Mouse (Mus musculus): ENCODE measurements around the gene Gca.
"Not testable (repeated sequence)": the region's sequence is repeated elsewhere in the genome, so short reads cannot be mapped to it uniquely, and the experiment has no call there.

The Gca gene

GRCm38 (mm10) chr2:62670301-62670700 is 6.2 kb downstream of the Gca start:
- DNase-seq (ENCODE audit: low read depth, low spot score): no peak

- no peak for DNase-seq (ENCODE audit: low read depth, low spot score)
Observed at GRCm38 (mm10) chr2:62670767-62671166, 6.7 kb downstream of the Gca start.

- no peak for DNase-seq (ENCODE audit: low read depth, low spot score)
Observed at GRCm38 (mm10) chr2:62672788-62673187, 8.7 kb downstream of the Gca start.

GRCm38 (mm10) chr2:62681667-62682066 is 17.6 kb downstream of the Gca start:
- no peak for DNase-seq (ENCODE audit: low read depth, low spot score)

- DNase-seq (ENCODE audit: low read depth, low spot score): no peak
Observed at GRCm38 (mm10) chr2:62684989-62685595, 21.0 kb downstream of the Gca start.

- no peak for DNase-seq (ENCODE audit: low read depth, low spot score)
Observed at GRCm38 (mm10) chr2:62685934-62686333, 21.8 kb downstream of the Gca start.

- no peak for DNase-seq (ENCODE audit: low read depth, low spot score)
Observed at GRCm38 (mm10) chr2:62706313-62706712, 42.2 kb downstream of the Gca start.

- no peak for DNase-seq (ENCODE audit: low read depth, low spot score)
Observed at GRCm38 (mm10) chr2:62709633-62710032, 45.5 kb downstream of the Gca start.

- DNase-seq (ENCODE audit: low read depth, low spot score): not testable (repeated sequence)
Observed at GRCm38 (mm10) chr2:62714362-62714761, 50.3 kb downstream of the Gca start.

GRCm38 (mm10) chr2:62715260-62715659 is 51.2 kb downstream of the Gca start:
- no peak for DNase-seq (ENCODE audit: low read depth, low spot score)

- DNase-seq (ENCODE audit: low read depth, low spot score): no peak
Observed at GRCm38 (mm10) chr2:62717270-62717669, 53.2 kb downstream of the Gca start.

GRCm38 (mm10) chr2:62718411-62718810 is 54.3 kb downstream of the Gca start:
- DNase-seq (ENCODE audit: low read depth, low spot score): no peak

GRCm38 (mm10) chr2:62725946-62726345 is 61.9 kb downstream of the Gca start:
- DNase-seq (ENCODE audit: low read depth, low spot score): no peak

- DNase-seq (ENCODE audit: low read depth, low spot score): no peak
Observed at GRCm38 (mm10) chr2:62727732-62728131, 63.6 kb downstream of the Gca start.

GRCm38 (mm10) chr2:62730671-62731070 is 66.6 kb downstream of the Gca start:
- no peak for DNase-seq (ENCODE audit: low read depth, low spot score)

- DNase-seq (ENCODE audit: low read depth, low spot score): no peak
Observed at GRCm38 (mm10) chr2:62743098-62743497, 79.0 kb downstream of the Gca start.

Measured in brain, embryonic 18.5 days (tissue).